Mouse (Mus musculus) heart, embryonic 16.5 days (tissue): ENCODE measurements around the gene Shank3. TPM values are rescaled to one million over a fixed set of nuclear protein-coding genes. Genes with fewer than 3 reads are reported as not detected.

Experiments used
- ATAC-seq: fragments of 200-750 bp; cut with Nextera tagmentation; replicated peaks from 2 replicates; pipeline ENCODE4 v1.8.0; 2017; ENCODE audit warnings: moderate number of reproducible peaks; ENCODE audit not compliant: insufficient read depth, low FRiP score; ENCODE audit errors: extremely low read depth
- H3K27ac ChIP-seq: fragments of 300-500 bp; sonication (generic); 2 replicates; pipeline ENCODE4 v1.5.1; 2014; ENCODE audit warnings: mild to moderate bottlenecking, low read length, control low read depth, moderate library complexity
- H3K27me3 ChIP-seq: fragments of 300-500 bp; sonication (generic); 2 replicates; pipeline ENCODE4 v1.6.1; 2014; ENCODE audit warnings: low read length, mixed read lengths; ENCODE audit not compliant: control insufficient read depth, insufficient read depth
- H3K36me3 ChIP-seq: fragments of 300-500 bp; sonication (generic); 2 replicates; pipeline ENCODE4 v1.6.1; 2014; ENCODE audit not compliant: control insufficient read depth, insufficient read depth
- H3K4me1 ChIP-seq: fragments of 300-500 bp; sonication (generic); 2 replicates; pipeline ENCODE4 v1.6.1; 2014; ENCODE audit warnings: low read length, mixed read lengths; ENCODE audit not compliant: control insufficient read depth, insufficient read depth
- H3K4me2 ChIP-seq: fragments of 300-500 bp; sonication (generic); 2 replicates; pipeline ENCODE4 v1.6.1; 2014; ENCODE audit warnings: low read depth, mild to moderate bottlenecking, control low read depth, low read length
- H3K4me3 ChIP-seq: fragments of 300-500 bp; sonication (generic); 2 replicates; pipeline ENCODE4 v1.5.1; 2014; ENCODE audit warnings: mild to moderate bottlenecking, control low read depth, low read length
- H3K9ac ChIP-seq: fragments of 300-500 bp; sonication (generic); 2 replicates; pipeline ENCODE4 v1.6.1; 2014; ENCODE audit warnings: low read length, control low read depth
- H3K9me3 ChIP-seq: fragments of 300-500 bp; sonication (generic); replicated peaks from 2 replicates; pipeline ENCODE4 v1.6.1; 2016; ENCODE audit warnings: low read length; ENCODE audit not compliant: control insufficient read depth
- WGBS: fragments of 180-500 bp; shearing (Covaris S2); extraction: QIAGEN DNeasy Blood & Tissue Kit; methylation state at CpG from one replicate; pipeline ENCODE4 v1.1.7; 2014; 5-methylcytosine and 5-hydroxymethylcytosine counted together
- polyA plus RNA-seq: library from polyadenylated mRNA; unstranded; fragments of >200 nt; fragmentation: Nextera tagmentation; extraction: Ambion mirVana; gene quantifications from 2 replicates; pipeline ENCODE4 v1.2.1, GENCODE M21; 2015

Gene Shank3
- polyA plus RNA-seq, 1 experiment from 2014 or later: 1.6 TPM

DNA sequence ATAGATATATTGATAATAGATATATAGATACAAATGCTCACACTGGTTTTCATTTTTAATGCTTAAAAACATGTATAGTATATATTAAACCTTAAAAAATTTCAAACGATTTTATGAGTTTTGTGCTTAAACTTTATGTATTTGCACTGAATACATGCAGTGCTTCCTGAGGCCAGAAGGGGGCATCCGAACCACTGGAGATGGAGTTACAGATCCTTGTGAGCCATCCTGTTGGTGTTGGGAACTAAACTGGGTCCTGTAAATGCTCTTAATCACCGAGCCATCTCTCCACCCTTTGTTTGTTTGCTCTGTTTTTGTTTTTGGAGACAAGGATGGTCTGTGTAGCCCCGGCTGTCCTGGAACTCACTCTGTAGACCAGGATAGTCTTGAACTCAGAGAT, 4.5 kb upstream of the Shank3 start:
- ATAC-seq: no peak
- H3K9ac ChIP-seq: no peak overlapping the region
- WGBS: 73% methylated on average over 4 of the region's 4 CpGs

DNA sequence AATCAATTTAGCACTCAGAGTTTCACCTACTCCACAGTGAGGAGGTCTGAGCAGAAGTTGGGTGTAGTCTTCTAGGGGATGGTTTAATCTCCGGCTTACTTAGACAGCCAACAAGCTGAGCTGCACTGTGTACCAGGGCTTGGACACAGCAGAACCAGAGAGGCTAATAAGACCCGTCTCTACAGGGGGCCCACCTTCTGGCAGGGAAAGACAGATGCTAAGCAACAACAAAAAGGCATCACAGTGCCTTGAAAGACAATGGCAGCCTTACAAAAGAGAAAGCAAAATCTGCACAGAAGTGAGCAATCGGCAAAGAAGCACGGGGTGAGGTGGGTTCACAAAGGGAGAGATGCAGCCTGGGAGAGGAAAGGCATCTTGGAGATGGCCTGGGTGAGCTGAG, 3.3 kb upstream of the Shank3 start:
- H3K9me3 ChIP-seq: peaks cover 8% of the 10 kb centered on the region; the same call in 1 of the 2 replicates
- 57% methylated on average over 4 of the region's 4 CpGs for WGBS
- ATAC-seq: no peak
- H3K9ac ChIP-seq: no peak overlapping the region
- H3K27me3 ChIP-seq: peaks cover 30% of the 10 kb centered on the region
- no peak overlapping the region for H3K4me3 ChIP-seq
- H3K4me1 ChIP-seq: peaks cover 6% of the 10 kb centered on the region
- H3K36me3 ChIP-seq: no peaks in the 10 kb centered on the region
- no peak overlapping the region for H3K4me2 ChIP-seq
- no peak overlapping the region for H3K27ac ChIP-seq

More for the DNA sequence above, 4.5 kb upstream of the Shank3 start:
- H3K9me3 ChIP-seq: peaks cover 8% of the 10 kb centered on the region; the same call in 1 of the 2 replicates
- no peaks in the 10 kb centered on the region for H3K36me3 ChIP-seq
- H3K27ac ChIP-seq: no peak overlapping the region
- H3K4me3 ChIP-seq: no peak overlapping the region
- H3K27me3 ChIP-seq: peaks cover 25% of the 10 kb centered on the region
- H3K4me2 ChIP-seq: no peak overlapping the region
- peaks cover 6% of the 10 kb centered on the region for H3K4me1 ChIP-seq

DNA sequence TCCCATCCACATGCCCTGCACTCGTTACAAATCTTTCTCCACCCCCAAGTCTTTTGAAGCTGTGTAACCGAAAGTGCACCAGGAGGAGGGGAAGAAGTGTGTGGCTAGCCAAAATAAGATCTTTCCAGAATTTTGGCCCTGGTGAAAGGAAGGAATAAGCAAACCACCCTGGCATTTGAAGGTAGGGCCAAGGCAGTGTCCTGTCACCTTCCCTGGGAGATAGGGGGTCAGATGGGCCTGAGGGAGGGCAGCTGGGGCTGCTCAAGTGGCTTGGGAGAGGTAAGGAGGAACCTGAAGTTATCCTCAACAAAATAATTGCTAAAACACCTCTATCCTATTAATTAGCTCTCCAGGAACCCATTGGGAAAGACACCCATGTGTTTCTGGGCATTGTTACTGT, 2.6 kb upstream of the Shank3 start:
- H3K4me3 ChIP-seq: no peak overlapping the region
- peak overlapping the region; percentile 73 for H3K27ac ChIP-seq
- H3K36me3 ChIP-seq: no peaks in the 10 kb centered on the region
- no peak for ATAC-seq
- H3K4me1 ChIP-seq: peaks cover 6% of the 10 kb centered on the region
- H3K9me3 ChIP-seq: peaks cover 8% of the 10 kb centered on the region; the same call in 1 of the 2 replicates
- WGBS: 45% methylated on average over 2 of the region's 2 CpGs
- no peak overlapping the region for H3K4me2 ChIP-seq
- peaks cover 34% of the 10 kb centered on the region for H3K27me3 ChIP-seq
- no peak overlapping the region for H3K9ac ChIP-seq

DNA sequence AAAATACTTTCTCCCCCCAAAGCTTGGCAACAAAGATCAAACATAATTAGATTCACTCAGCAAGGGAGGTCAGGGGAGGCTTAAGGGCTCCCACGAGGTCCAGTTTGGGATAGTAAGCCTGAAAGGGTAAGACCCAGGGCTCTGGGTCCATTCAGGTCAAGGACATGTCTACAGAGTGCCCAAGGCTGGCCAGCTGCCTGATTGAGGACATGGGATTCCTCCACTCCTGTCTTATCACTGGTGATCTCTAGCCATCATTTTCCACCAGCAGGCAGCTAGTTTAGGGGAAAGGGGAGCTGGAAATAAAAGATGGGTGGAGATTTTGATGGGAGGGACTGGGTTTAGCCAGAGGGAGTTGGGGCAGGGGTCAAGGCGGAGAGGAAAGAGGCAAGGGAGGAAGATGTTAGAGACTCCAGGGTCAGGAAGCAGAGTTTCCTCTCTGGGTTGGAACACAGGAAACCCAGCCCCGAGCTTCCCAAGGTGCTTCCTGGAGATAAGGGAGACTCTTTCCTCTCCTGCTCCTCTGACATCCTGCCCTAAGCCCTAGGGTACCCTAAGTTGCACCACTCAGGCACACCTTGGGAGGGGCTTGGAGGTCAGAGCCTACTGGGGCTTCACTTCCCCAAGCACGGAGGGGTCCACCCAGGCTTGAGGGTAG, 1.9 kb upstream of the Shank3 start:
- Histone ChIP-seq H3K9ac (peak overlapping the region; percentile 75), H3K4me3 (peak overlapping the region; percentile 75), H3K9me3 (peaks cover 4% of the 10 kb centered on the region; the same call in 1 of the 2 replicates), H3K27ac (peak overlapping the region; percentile 84), H3K4me1 (peaks cover 6% of the 10 kb centered on the region), H3K27me3 (peaks cover 37% of the 10 kb centered on the region), H3K4me2 (no peak overlapping the region), H3K36me3 (no peaks in the 10 kb centered on the region)
- ATAC-seq: peak; percentile 78
- WGBS: 25% methylated on average over 4 of the region's 4 CpGs

DNA sequence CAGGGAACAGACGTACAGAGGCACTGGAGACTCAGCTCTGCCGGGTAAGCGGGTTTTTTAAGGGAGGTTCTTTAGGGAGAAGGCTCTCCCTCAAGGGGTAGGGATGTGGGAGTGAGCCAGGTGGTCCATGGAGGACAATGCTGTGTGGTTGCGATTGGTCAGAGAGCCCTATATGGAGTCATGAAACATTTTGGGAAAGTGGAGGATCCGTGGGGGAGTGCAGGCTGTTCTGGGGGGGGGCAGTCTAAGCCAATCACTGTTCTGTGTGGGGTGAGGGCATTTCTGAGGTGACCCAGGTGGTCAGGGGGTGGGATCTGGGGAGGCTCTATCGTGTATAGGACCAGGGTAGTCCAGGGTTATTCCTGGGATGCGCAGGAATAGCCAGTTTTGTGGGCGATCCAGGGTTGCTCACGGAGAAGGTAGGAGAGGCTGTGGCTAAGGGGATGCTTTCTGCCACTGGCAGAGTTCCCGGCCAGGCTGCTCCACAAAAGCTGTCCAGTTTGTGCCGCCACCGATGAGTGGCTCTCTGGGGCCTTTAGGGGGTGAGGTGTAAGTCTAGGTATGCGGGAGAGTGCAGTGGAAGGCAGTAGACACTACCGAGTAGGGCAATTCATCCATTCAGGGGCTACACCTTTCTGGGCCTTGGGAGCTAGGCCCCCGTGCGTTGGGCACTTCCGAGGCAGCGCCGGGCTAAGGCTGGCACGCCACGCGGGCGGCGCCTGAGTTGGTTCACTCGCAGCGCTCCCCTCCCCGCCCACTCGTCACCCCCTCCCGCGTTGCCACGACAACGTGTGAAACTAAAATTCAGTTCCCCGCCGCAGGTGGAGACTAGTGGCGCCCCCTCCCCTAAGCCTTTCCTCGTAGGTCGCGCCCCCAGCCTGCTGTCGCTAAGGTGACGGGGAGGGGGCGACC, 1.1 kb upstream of the Shank3 start:
- no peak; the same call in 1 of the 2 replicates for ATAC-seq
- H3K4me3 ChIP-seq: peak overlapping the region; percentile 75
- H3K27ac ChIP-seq: peak overlapping the region; percentile 84
- H3K27me3 ChIP-seq: peaks cover 37% of the 10 kb centered on the region
- peak overlapping the region; percentile 75 for H3K9ac ChIP-seq
- H3K9me3 ChIP-seq: no peaks in the 10 kb centered on the region
- 3% methylated on average over 41 of the region's 41 CpGs for WGBS
- no peaks in the 10 kb centered on the region for H3K36me3 ChIP-seq
- H3K4me1 ChIP-seq: peaks cover 6% of the 10 kb centered on the region
- H3K4me2 ChIP-seq: peak overlapping the region; percentile 79

DNA sequence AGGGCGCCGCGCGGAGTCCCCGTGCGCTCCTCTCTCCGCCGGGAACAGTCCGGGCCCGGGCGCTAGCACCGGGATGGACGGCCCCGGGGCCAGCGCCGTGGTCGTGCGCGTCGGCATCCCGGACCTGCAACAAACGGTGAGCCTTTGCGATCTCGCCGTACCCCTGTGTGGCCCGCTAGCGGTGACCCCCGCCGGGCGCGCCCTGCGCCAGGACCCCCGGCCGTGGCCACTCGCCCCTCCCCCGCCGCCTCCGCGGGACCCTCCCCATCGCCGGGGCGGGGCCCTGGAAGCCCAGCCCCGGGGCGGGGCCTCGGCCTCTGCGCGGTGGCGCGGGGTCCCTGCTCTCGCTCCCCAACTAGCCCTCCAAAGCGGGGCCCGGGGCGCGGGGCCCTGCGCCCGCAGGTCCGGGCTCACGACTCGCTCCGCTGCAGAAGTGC, 379 bp downstream of the Shank3 start:
- 0 out of 2 replicates have a peak overlapping the region, but pooled peaks have one; percentile 12 for H3K27ac ChIP-seq
- ATAC-seq: peak; percentile 47
- no peaks in the 10 kb centered on the region for H3K36me3 ChIP-seq
- peaks cover 37% of the 10 kb centered on the region for H3K27me3 ChIP-seq
- peaks cover 6% of the 10 kb centered on the region for H3K4me1 ChIP-seq
- no peaks in the 10 kb centered on the region for H3K9me3 ChIP-seq
- 1% methylated on average over 38 of the region's 60 CpGs for WGBS
- peak overlapping the region; percentile 75 for H3K9ac ChIP-seq
- peak overlapping the region; percentile 75 for H3K4me3 ChIP-seq
- H3K4me2 ChIP-seq: peak overlapping the region; percentile 79

DNA sequence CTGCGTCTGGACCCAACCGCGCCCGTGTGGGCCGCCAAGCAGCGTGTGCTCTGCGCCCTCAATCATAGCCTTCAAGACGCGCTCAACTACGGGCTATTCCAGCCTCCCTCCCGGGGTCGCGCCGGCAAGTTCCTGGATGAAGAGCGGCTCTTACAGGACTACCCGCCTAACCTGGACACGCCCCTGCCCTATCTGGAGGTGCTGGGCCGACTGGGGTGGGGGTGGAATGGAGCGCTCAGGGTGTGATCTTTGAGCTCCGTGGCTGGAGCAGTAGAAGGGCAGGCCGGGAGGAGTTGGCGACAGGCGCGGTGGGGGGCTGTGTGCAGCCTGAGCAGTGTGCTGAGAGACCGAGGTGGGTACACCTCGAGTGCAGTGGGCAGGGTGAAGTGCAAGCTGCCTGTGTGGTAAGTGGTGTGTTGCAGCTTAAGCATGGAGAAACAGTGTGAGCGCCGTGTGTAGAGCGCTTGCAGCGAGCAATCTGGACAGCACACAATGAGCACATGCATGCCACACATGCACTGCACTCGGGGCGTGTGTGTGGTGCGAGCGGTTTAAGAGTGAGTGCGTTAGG, 883 bp downstream of the Shank3 start:
- Histone ChIP-seq H3K27me3 (peaks cover 37% of the 10 kb centered on the region), H3K36me3 (no peaks in the 10 kb centered on the region), H3K9me3 (no peaks in the 10 kb centered on the region), H3K4me1 (peaks cover 6% of the 10 kb centered on the region), H3K4me3 (peak overlapping the region; percentile 75), H3K9ac (peak overlapping the region; percentile 75), H3K27ac (no peak overlapping the region), H3K4me2 (peak overlapping the region; percentile 79)
- whole genome bisulfite sequencing: 2% methylated on average over 35 of the region's 35 CpGs
- 0 out of 2 replicates have a peak, but pooled peaks have one; percentile 0 for ATAC-seq

DNA sequence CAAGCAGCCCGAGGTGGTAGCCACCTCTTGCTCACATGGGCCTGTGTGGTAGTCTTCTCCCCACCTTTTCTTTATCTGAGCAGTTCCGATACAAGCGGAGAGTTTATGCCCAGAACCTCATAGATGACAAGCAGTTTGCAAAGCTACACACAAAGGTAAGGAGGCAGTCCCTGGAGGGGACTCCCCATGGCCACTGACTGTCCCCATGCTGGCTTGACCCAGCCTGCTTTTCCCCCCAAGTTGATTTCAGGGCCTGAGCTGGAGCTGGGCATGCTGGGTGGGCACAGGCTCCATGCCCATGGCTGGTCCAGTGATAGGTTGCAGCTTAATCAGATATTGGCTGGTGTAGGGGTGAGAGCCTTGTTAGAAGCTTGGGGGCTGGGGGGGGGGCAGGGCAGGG, 1.9 kb downstream of the Shank3 start:
- Histone ChIP-seq H3K4me3 (no peak overlapping the region), H3K36me3 (0 out of 2 replicates have a peak, but pooled peaks cover 2% of the 10 kb centered on the region), H3K27me3 (peaks cover 37% of the 10 kb centered on the region), H3K9ac (no peak overlapping the region), H3K4me2 (no peak overlapping the region), H3K9me3 (no peaks in the 10 kb centered on the region), H3K27ac (no peak overlapping the region), H3K4me1 (peaks cover 6% of the 10 kb centered on the region)
- 66% methylated on average over 3 of the region's 3 CpGs for WGBS
- ATAC-seq: no peak
